Mouse (Mus musculus) heart, adult 2 months (tissue): ENCODE measurements around the gene Lamtor4. TPM values are rescaled to one million over a fixed set of nuclear protein-coding genes. Genes with fewer than 3 reads are reported as not detected.

ENCODE experiments used
- DNase-seq, 2 experiments: peaks; one replicate each; pipeline ENCODE4 v3.0.0; 2021
- H3K27ac ChIP-seq: fragments of 200-600 bp; 2 replicates; pipeline ENCODE4 v1.8.1; 2022
- H3K27me3 ChIP-seq: fragments of 200-500 bp; 2 replicates; pipeline ENCODE4 v1.6.1; 2012; ENCODE audit warnings: mild to moderate bottlenecking, low read length, inconsistent platforms, mixed read lengths; ENCODE audit not compliant: control insufficient read depth, insufficient read depth
- H3K36me3 ChIP-seq: fragments of 200-500 bp; 2 replicates; pipeline ENCODE4 v1.6.1; 2012; ENCODE audit warnings: low read length, inconsistent platforms; ENCODE audit not compliant: control insufficient read depth, insufficient read depth
- H3K4me1 ChIP-seq: fragments of 200-500 bp; 2 replicates; pipeline ENCODE4 v1.6.1; 2011; ENCODE audit warnings: low read length; ENCODE audit not compliant: control insufficient read depth, insufficient read depth
- H3K4me3 ChIP-seq: fragments of 200-600 bp; 2 replicates; pipeline ENCODE4 v1.8.1; 2022
- H3K79me2 ChIP-seq: fragments of 200-500 bp; replicated peaks from 2 replicates; pipeline ENCODE4 v1.6.1; 2012; ENCODE audit warnings: mild to moderate bottlenecking, inconsistent platforms, low read length, moderate library complexity, mixed read lengths; ENCODE audit not compliant: control insufficient read depth, insufficient read depth
- H3K9ac ChIP-seq: fragments of 200-500 bp; 2 replicates; pipeline ENCODE4 v1.6.1; 2012; ENCODE audit warnings: low read depth, mild to moderate bottlenecking, control low read depth, inconsistent platforms, low read length, mixed read lengths
- CTCF ChIP-seq: fragments of 200-600 bp; IDR thresholded peaks from 2 replicates; pipeline ENCODE4 v1.8.1; 2022; ENCODE audit warnings: antibody characterized with exemption, mild to moderate bottlenecking, moderate library complexity
- EP300 ChIP-seq: fragments of 200-500 bp; IDR thresholded peaks from 2 replicates; pipeline ENCODE4 v1.6.1; 2011; ENCODE audit warnings: low read depth, low read length, control low read depth; ENCODE audit not compliant: insufficient read depth
- POLR2A ChIP-seq: fragments of 200-500 bp; IDR thresholded peaks from 2 replicates; pipeline ENCODE4 v1.6.1; 2011; ENCODE audit warnings: mild to moderate bottlenecking, low read depth, low read length, control low read depth; ENCODE audit not compliant: insufficient read depth
- WGBS: fragments of 180-500 bp; shearing (Covaris S2); methylation state at CpG from one replicate; pipeline ENCODE4 v1.1.7; 2018; 5-methylcytosine and 5-hydroxymethylcytosine counted together
- intact Hi-C: fragments of 180-260 bp; cut with DNase I; formaldehyde crosslinking; loops from one replicate; pipeline ENCODE4 v1.15.1; 2025
- polyA plus RNA-seq: library from polyadenylated mRNA; depleted of rRNA; stranded (reverse); fragments of >200 nt; gene quantifications from 2 replicates; pipeline ENCODE4 v1.2.3, GENCODE M21; 2012
- total RNA-seq, 2 experiments: library from RNA; stranded (reverse); gene quantifications; 2 replicates each; pipeline ENCODE4 v1.2.3; 2021

Gene Lamtor4
- total and polyA plus RNA-seq, 3 experiments: 45.5 to 151 (median 54.3) TPM

DNA sequence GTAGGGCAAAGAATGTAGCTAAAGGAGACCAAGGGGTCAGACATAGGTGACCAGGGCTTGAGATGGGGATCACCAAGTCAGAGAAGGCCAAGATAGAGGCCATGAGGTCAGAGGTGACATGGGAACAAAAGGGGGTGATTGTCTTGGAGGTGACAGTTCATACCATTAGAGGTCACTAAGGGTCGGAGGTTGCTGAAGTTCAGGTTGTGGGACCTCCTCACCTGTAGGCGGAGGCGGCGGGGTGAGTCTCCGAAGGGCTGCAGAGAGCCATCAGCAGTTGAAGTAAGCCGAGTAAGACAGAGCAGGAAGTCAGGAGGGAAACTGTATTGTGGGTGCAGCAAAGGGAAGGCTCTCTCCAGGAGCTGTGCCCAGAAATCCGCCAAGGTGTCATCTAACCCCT is 22.7 kb downstream of the Lamtor4 start:
- Histone ChIP-seq H3K27me3 (peaks cover 1% of the 10 kb centered on the region; the same call in 1 of the 2 replicates), H3K79me2 (no peaks in the 10 kb centered on the region), H3K9ac (no peak overlapping the region), H3K4me3 (no peak overlapping the region), H3K27ac (no peak overlapping the region), H3K4me1 (no peaks in the 10 kb centered on the region; the same call in 1 of the 2 replicates), H3K36me3 (no peaks in the 10 kb centered on the region)
- intact Hi-C loops: no loop called here
- DNase-seq: no peak
- TF ChIP-seq POLR2A: no peak
- no peak for TF ChIP-seq EP300
- no peak for TF ChIP-seq CTCF
- 84% methylated on average over 7 of the region's 7 CpGs for WGBS

DNA sequence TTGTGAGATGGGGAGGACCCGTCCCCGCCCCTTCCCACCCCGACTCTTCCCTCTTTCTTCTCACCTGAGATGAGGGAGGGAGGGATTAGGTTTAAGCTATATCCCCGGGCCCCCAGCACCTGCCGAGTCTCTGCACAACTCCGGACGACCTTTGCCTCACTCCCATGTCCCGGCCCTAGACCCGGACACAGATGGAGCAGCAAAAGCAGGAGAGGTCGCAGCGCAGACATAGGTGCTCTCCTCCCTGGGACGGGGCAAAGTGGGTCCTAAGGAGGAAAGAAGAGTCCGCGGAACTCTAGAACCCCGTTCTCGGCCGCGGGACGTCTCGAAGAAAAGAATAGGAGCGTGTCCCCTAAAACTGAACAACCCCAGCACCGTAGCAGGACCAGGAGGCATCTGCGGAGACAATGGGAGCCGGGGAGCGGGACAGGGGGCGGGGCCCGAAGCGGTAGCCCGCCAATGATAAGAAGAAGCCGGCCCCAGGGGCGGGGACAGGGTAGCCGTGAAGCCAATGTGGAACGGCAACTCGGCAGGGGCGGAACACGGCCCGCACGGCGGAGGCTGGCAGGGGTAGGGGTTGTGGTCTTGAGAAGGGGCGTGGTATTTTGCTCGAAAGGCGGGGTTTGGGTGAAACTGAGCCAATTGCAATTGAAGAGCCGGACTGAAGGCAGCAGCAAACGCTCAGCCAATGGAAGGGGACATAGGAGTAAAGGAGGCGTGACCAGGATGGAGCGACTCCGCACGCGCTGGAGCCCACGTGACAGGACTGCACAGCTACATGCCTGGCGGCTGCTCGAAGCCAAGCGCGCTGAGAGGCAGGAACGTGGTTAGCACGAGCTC is 24.5 kb downstream of the Lamtor4 start, which contains the start of the genes Gm43720, Gpc2 and Stag3:
Gene Gm43720 (minus strand): TSS at position 374 of the 840 bp plus-strand sequence.
Gene Gpc2 (minus strand): TSS at position 421 of the 840 bp plus-strand sequence.
Gene Stag3 (plus strand): TSS at position 656 of the 840 bp plus-strand sequence.
- no peaks in the 10 kb centered on the region for H3K36me3 ChIP-seq
- no peak within 1 kb of the TSS for H3K27ac ChIP-seq
- intact Hi-C loops: no loop called here
- DNase-seq: peak; percentile 81 to 87
- TF ChIP-seq POLR2A (peak; percentile 40; the same call in 1 of the 2 replicates), CTCF (no peak)
- H3K9ac ChIP-seq: peak within 1 kb of the TSS; percentile 9
- peak within 1 kb of the TSS; percentile 49 for H3K4me3 ChIP-seq
- H3K4me1 ChIP-seq: no peaks in the 10 kb centered on the region; the same call in 1 of the 2 replicates
- WGBS: under 1% methylated on average over 56 of the region's 56 CpGs
- H3K27me3 ChIP-seq: peaks cover 1% of the 10 kb centered on the region; the same call in 1 of the 2 replicates
- no peaks in the 10 kb centered on the region for H3K79me2 ChIP-seq

DNA sequence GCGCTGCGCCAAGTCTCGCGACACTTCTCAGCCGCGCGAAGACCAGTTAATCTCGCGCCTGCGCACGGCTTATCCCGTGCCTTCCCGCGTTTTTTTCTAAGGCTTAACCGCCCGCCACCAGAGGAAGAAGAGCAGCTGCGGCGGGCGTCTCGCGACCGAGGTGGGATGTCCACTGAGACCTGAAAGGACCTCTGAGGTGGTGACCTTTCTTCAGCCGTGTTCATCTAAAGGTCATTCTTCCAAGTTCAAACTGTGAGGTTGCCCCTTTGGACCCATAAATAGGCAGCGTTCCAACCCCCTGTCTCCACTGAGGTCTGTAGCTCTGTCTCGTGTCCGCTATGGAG is 25.1 kb downstream of the Lamtor4 start:
- intact Hi-C loops: no loop called here
- 20% methylated on average over 26 of the region's 26 CpGs for WGBS
- Histone ChIP-seq H3K27ac (no peak overlapping the region), H3K4me3 (peak overlapping the region; percentile 49), H3K36me3 (no peaks in the 10 kb centered on the region), H3K9ac (no peak overlapping the region), H3K4me1 (no peaks in the 10 kb centered on the region; the same call in 1 of the 2 replicates), H3K27me3 (peaks cover 1% of the 10 kb centered on the region; the same call in 1 of the 2 replicates), H3K79me2 (no peaks in the 10 kb centered on the region)
- no peak for DNase-seq
- TF ChIP-seq EP300: no peak
- TF ChIP-seq POLR2A: no peak
- TF ChIP-seq CTCF: no peak

DNA sequence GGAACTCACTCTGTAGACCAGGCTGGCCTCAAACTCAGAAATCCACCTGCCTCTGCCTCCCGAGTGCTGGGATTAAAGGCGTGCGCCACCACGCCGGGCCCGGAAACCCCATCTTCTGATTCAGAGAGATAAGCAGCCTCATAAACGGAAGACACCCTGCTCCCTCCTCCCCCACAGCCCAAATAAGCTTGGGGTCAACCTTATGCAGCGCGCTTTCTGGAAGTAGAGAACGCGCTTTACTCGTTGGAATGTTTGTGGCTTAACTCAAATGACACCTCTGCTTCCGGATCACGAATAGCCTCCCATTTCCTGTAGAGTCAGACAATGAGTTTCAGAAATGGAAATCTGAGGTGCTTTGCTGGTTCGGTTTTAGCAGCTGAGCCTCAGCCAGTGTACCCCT is 25.5 kb downstream of the Lamtor4 start:
- no peaks in the 10 kb centered on the region for H3K36me3 ChIP-seq
- TF ChIP-seq POLR2A: no peak
- no peak for TF ChIP-seq EP300
- TF ChIP-seq CTCF: no peak

DNA sequence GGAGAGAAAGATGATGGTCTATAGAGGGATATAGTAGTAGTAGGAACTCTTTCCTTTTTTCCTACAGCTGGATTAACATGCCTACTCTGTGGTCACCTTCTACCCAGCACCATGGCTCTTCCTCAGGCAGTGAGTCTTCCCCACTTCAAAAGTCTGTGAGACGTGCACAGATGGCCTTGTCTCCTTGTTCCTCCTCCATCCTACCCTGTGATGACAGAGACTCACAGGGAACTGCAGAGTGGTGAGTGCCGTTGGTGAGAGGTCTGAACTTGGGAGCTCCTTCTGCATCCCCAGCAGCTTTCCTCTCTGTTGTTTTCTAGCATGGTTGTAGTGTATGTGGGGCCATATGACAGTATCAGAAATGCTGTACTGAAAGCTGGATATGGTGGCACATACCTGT is 26.5 kb downstream of the Lamtor4 start:
- Histone ChIP-seq H3K9ac (no peak overlapping the region), H3K36me3 (no peaks in the 10 kb centered on the region), H3K79me2 (no peaks in the 10 kb centered on the region), H3K27me3 (peaks cover 1% of the 10 kb centered on the region; the same call in 1 of the 2 replicates), H3K27ac (no peak overlapping the region), H3K4me1 (no peaks in the 10 kb centered on the region; the same call in 1 of the 2 replicates), H3K4me3 (no peak overlapping the region)
- WGBS: 65% methylated on average over 2 of the region's 2 CpGs
- DNase-seq: no peak
- intact Hi-C loops: no loop called here
- TF ChIP-seq POLR2A (no peak), CTCF (no peak), EP300 (no peak)

More for the DNA sequence above, 25.5 kb downstream of the Lamtor4 start:
- WGBS: 73% methylated on average over 15 of the region's 15 CpGs
- peaks cover 1% of the 10 kb centered on the region; the same call in 1 of the 2 replicates for H3K27me3 ChIP-seq
- H3K9ac ChIP-seq: no peak overlapping the region
- no peak overlapping the region for H3K27ac ChIP-seq
- no peaks in the 10 kb centered on the region for H3K79me2 ChIP-seq
- DNase-seq: no peak
- no peak overlapping the region for H3K4me3 ChIP-seq
- H3K4me1 ChIP-seq: no peaks in the 10 kb centered on the region; the same call in 1 of the 2 replicates
- intact Hi-C loops: no loop called here

DNA sequence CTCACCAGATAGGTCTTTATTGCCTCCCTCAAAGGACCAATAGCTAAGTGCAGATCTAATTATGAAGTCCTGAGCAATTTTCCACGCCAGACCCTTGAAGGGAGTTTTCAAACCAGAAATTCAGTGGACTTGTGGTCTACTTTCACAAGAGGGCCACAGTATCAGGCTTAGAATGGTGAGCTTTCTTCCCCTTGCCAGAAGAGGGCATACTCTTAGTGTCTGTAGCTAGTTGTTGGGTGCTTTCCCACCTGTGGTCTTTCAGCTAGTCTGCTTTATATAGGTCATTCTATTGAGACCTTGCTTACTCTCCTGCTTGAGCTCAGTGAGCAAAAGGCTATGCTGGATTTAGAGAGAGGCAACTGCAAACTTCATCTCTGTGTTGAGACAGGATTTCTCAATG is 28.3 kb downstream of the Lamtor4 start:
- WGBS: 63% methylated on average over 1 of the region's 1 CpGs
- no peak for DNase-seq
- Histone ChIP-seq H3K79me2 (no peaks in the 10 kb centered on the region), H3K4me3 (no peak overlapping the region), H3K27me3 (peaks cover 1% of the 10 kb centered on the region; the same call in 1 of the 2 replicates), H3K36me3 (no peaks in the 10 kb centered on the region), H3K4me1 (no peaks in the 10 kb centered on the region; the same call in 1 of the 2 replicates), H3K9ac (no peak overlapping the region), H3K27ac (no peak overlapping the region)
- intact Hi-C loops: no loop called here
- TF ChIP-seq EP300: no peak
- TF ChIP-seq CTCF: peak; percentile 29
